Mouse (Mus musculus): ENCODE results near the gene Tmcc3. TPM values are rescaled to one million over a fixed set of nuclear protein-coding genes. Genes with fewer than 3 reads are reported as not detected.
A peak's percentile ranks its signal among the peaks of the same experiment; 100 is the strongest.
"Not testable (repeated sequence)": the region's sequence is repeated elsewhere in the genome, so short reads cannot be mapped to it uniquely, and the experiment has no call there.

Gene Tmcc3
- polyA plus RNA-seq, 1 experiment from 2014 or later: 17.5 TPM

DNA sequence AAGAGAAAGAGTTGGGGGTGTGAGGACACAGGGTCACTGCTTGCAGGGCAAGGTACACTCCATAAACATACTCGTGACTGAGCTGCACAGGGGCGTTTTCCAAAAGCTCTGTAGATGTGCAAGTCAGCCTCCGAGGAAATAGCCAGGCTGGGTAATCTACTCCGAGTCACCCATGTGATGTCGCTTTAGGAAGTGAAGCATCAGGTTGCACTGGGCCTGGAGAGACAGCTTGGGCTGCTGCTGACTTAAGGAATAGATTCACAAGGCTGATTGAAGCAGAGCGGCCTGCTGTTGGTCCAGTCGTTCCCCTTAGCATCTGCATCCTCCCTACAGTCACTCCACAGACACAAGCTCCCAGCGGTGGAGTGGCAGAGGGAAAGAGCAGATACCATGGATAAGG, 274.1 kb downstream of the Tmcc3 start:
- Histone ChIP-seq H3K4me1 (peaks cover 9% of the 10 kb centered on the region), H3K27me3 (no peaks in the 10 kb centered on the region), H3K27ac (no peak overlapping the region), H3K4me3 (no peak overlapping the region), H3K4me2 (no peak overlapping the region), H3K36me3 (peaks cover 16% of the 10 kb centered on the region), H3K9me3 (no peaks in the 10 kb centered on the region), H3K9ac (no peak overlapping the region)
- no peak for ATAC-seq (ENCODE audit: insufficient number of reproducible peaks, low FRiP score, low TSS enrichment, low read depth)
- 39% methylated on average over 8 of the region's 8 CpGs for WGBS

DNA sequence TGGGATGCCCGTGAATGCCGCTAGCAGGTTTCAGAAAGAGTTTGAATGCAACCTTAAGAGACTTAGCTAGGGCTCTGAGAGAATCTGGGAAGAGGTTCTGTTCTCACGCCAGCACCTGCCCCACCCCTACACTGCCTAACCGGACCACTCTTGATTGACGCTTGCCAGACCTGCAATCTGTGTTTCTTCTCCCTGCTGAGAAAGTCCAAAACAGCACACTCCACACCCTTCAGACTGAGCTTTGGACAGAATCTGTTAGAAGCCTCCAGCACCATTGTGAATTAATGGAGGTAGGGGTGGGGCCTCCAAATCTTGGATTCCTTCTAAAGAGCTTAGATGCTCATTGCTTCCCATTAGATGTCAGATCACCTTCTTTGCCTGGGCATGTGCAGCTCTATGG, 277.2 kb downstream of the Tmcc3 start:
- 70% methylated on average over 5 of the region's 5 CpGs for WGBS
- Histone ChIP-seq H3K27ac (no peak overlapping the region), H3K4me3 (no peak overlapping the region), H3K4me2 (no peak overlapping the region), H3K9me3 (no peaks in the 10 kb centered on the region), H3K27me3 (no peaks in the 10 kb centered on the region), H3K36me3 (peaks cover 13% of the 10 kb centered on the region), H3K4me1 (peaks cover 9% of the 10 kb centered on the region), H3K9ac (no peak overlapping the region)
- no peak for ATAC-seq (ENCODE audit: insufficient number of reproducible peaks, low FRiP score, low TSS enrichment, low read depth)

DNA sequence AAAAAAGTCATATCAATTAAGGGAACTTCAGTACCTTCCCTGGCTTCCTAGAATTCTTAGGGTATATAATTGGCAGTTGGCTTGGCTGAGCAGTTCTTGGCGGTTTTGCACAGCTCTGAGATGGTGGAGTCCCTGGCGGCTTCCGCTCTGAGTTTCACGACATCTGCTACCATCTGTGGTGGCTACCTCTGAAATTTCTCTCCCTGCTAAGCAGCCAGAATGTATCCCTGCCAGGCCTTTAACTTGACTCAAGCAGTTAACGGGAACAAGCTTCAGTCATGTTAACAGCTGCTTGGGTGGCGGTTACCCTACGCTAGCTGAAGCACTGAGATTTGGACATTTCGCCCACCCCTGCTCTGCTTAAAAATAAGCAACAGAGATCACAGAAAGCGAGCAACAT, 284.0 kb downstream of the Tmcc3 start:
- H3K36me3 ChIP-seq: no peaks in the 10 kb centered on the region
- H3K9me3 ChIP-seq: no peaks in the 10 kb centered on the region
- H3K4me2 ChIP-seq: no peak overlapping the region
- H3K27me3 ChIP-seq: no peaks in the 10 kb centered on the region
- no peak overlapping the region for H3K4me3 ChIP-seq
- no peak overlapping the region for H3K27ac ChIP-seq
- WGBS: 67% methylated on average over 9 of the region's 9 CpGs
- ATAC-seq (ENCODE audit: insufficient number of reproducible peaks, low FRiP score, low TSS enrichment, low read depth): no peak
- no peak overlapping the region for H3K9ac ChIP-seq
- 0 out of 2 replicates have a peak, but pooled peaks cover 4% of the 10 kb centered on the region for H3K4me1 ChIP-seq

DNA sequence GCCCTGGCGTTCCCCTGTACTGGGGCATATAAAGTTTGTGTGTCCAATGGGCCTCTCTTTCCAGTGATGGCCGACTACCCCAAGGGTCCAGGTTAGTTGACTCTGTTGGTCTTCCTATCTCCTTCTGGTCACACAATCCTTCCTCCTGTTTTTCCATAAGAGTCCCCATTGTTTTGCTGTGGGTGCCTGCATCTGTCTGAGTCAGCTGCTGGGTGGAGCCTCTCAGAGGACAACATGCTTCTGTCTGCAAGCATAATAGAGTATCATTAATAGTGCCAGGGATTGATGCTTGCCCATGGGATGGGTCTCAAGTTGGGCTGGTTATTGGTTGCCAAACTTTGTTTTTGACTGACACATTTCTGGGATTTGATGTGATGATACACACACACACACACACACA, 288.1 kb downstream of the Tmcc3 start:
- not testable (repeated sequence) for H3K4me1 ChIP-seq; H3K4me3 ChIP-seq; H3K4me2 ChIP-seq; H3K36me3 ChIP-seq; H3K27me3 ChIP-seq; ATAC-seq (ENCODE audit: insufficient number of reproducible peaks, low FRiP score, low TSS enrichment, low read depth); H3K27ac ChIP-seq; H3K9me3 ChIP-seq; H3K9ac ChIP-seq
- WGBS: 57% methylated on average over 2 of the region's 2 CpGs

DNA sequence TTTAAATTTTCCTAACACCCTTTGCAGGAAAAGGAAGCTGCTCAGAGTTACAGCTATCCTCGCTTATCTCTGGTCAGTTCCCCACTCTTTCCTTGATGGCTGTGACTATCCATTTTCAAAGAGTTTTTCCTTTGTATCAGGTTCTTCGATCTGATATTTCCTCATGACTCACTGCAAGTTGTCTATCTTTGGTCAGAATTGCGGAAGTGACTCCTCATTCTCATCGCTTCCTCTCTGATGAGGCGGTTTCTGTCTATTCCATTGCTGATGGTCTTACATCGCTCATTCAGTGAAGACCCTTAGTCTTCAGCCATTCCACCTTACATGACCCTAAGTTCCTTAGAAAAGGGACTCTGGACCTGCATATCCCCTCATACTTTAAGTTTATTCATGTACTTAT, 289.3 kb downstream of the Tmcc3 start:
- WGBS: 92% methylated on average over 6 of the region's 6 CpGs
- ATAC-seq (ENCODE audit: insufficient number of reproducible peaks, low FRiP score, low TSS enrichment, low read depth): no peak
- H3K9ac ChIP-seq: no peak overlapping the region
- no peak overlapping the region for H3K4me3 ChIP-seq
- no peaks in the 10 kb centered on the region for H3K9me3 ChIP-seq
- H3K27me3 ChIP-seq: no peaks in the 10 kb centered on the region
- H3K36me3 ChIP-seq: no peaks in the 10 kb centered on the region
- H3K27ac ChIP-seq: no peak overlapping the region
- H3K4me1 ChIP-seq: no peaks in the 10 kb centered on the region
- H3K4me2 ChIP-seq: no peak overlapping the region

DNA sequence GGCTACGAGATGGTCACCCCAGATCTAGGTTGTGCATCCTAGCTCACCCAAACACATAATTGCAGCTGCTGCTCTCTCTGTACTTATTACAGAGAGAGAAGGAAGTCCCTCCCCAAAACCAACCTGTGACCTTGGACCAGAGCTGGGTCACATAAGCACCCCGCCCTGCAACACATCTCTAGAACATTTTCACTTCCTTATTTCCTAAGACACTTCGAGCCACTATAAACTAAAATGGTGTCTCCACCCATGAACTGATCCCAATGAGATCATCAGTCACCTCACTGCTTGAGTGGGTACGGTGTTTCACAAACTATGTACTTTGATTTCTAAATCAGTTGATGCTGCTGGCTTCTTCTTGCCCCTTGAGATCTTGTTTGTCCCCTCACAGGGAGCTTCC, 293.7 kb downstream of the Tmcc3 start:
- Histone ChIP-seq H3K4me1 (no peaks in the 10 kb centered on the region), H3K4me2 (no peak overlapping the region), H3K9me3 (no peaks in the 10 kb centered on the region), H3K9ac (no peak overlapping the region), H3K27me3 (no peaks in the 10 kb centered on the region), H3K36me3 (no peaks in the 10 kb centered on the region), H3K4me3 (no peak overlapping the region), H3K27ac (no peak overlapping the region)
- WGBS: 79% methylated on average over 4 of the region's 4 CpGs
- no peak for ATAC-seq (ENCODE audit: insufficient number of reproducible peaks, low FRiP score, low TSS enrichment, low read depth)

DNA sequence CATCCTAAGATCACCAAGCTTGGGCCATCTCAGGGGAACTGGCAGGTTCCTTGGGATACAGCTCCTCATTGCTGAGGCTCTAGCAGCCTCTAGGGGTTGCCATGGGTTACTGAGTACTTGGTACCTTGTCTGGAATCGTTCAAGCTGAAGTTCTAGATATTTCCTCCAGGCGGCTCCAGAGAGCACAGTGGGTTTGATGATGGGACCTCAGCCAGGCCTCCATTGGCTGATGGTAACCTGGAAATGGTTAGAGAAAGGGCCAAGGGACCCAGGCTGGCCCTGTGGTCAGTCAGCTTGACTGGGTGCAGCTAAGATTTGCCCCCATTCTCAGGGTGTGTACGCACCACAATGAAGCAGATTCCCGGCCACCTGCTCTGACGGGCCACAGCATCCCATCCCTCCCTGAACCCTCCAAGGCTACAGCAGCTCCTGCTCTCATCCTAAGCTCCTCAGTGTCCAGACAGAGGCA, 297.6 kb downstream of the Tmcc3 start:
- Histone ChIP-seq H3K4me2 (no peak overlapping the region), H3K27me3 (no peaks in the 10 kb centered on the region), H3K9me3 (no peaks in the 10 kb centered on the region), H3K27ac (no peak overlapping the region), H3K4me3 (no peak overlapping the region), H3K4me1 (no peaks in the 10 kb centered on the region), H3K36me3 (no peaks in the 10 kb centered on the region), H3K9ac (no peak overlapping the region)
- 57% methylated on average over 5 of the region's 5 CpGs for WGBS
- ATAC-seq (ENCODE audit: insufficient number of reproducible peaks, low FRiP score, low TSS enrichment, low read depth): 0 out of 2 replicates have a peak, but pooled peaks have one; percentile 18

DNA sequence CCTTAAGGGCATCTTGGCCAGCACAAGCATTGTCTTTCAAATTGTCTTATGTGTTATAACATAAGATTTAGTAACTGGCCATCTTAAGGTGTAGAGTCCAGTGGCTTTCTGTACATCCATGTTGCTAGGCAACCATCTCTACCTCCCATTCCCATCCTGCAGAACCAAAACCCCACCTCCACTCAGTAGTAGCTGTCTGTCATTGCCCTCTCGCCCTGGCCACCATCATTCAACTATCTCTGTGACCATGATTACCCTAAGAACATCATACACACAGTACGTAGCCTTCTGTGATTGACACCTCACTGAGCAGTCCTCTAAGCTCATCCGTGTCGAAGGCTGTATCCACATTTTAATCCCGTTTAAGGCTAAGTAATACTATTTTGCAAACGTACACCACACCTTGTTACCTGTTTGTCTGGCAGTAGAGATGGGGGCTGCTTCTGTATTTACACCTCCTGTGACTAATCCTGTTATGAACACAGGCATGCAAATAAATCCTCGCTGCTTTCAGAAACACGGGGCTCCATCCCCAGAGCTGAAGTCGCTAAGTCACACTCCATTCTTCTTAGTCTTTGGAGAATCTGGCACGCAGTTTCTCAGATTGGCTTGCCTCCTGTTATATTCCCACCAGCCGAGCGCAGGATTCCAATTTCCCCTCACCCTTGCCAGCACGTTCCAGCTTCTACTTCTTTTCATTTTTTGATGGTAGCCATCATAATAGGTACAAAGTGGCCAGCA, 299.6 kb downstream of the Tmcc3 start:
- no peak overlapping the region for H3K4me2 ChIP-seq
- WGBS: 70% methylated on average over 13 of the region's 13 CpGs
- H3K27ac ChIP-seq: no peak overlapping the region
- no peak overlapping the region for H3K9ac ChIP-seq
- no peak for ATAC-seq (ENCODE audit: insufficient number of reproducible peaks, low FRiP score, low TSS enrichment, low read depth)
- no peaks in the 10 kb centered on the region for H3K9me3 ChIP-seq
- H3K4me3 ChIP-seq: no peak overlapping the region
- no peaks in the 10 kb centered on the region for H3K4me1 ChIP-seq
- H3K36me3 ChIP-seq: no peaks in the 10 kb centered on the region
- H3K27me3 ChIP-seq: no peaks in the 10 kb centered on the region

DNA sequence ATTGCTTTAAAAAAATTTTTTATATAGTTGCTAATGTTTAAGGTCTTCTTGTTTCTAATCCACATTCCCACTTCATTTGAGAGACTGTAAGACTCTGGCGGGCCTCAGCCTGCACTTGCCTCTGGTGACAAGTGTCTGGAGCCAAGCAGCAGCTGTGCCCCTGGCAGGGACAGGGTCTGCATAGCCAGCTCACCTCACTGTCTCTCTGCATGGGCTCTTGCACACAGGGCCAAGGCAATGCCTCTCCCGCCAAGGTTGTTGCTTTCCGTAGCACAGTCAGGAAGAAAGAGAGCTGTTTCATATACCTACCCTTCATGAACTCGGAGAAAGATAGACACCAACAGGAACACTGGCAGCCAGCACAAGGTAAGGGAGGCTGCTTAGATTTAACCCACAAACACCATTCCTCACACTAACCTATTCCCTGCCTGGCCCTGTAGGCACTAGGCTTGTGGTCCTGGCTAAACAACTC, 300.3 kb downstream of the Tmcc3 start:
- Histone ChIP-seq H3K4me3 (no peak overlapping the region), H3K27ac (no peak overlapping the region), H3K9me3 (no peaks in the 10 kb centered on the region), H3K27me3 (no peaks in the 10 kb centered on the region), H3K4me1 (no peaks in the 10 kb centered on the region), H3K9ac (no peak overlapping the region), H3K4me2 (no peak overlapping the region), H3K36me3 (no peaks in the 10 kb centered on the region)
- ATAC-seq (ENCODE audit: insufficient number of reproducible peaks, low FRiP score, low TSS enrichment, low read depth): no peak
- WGBS: 76% methylated on average over 4 of the region's 4 CpGs

DNA sequence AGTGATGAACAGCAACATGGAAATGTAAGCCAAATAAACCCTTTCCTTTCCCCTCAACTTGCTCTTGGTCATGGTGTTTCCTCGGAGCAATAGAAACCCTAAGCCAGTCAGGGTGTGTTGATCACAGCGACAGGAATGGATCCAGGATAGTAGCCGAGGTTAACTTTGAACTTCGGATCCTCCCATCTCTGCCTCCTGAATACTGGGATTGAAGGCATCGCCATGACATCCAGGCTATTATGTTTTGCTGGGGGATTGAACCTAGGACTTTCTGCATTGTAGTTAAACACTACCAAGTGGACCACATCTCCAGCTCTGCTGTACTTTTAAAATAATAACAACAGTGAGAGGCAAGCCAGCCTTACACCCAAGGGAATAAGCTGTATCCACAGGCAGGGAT, 307.8 kb downstream of the Tmcc3 start:
- no peak for ATAC-seq (ENCODE audit: insufficient number of reproducible peaks, low FRiP score, low TSS enrichment, low read depth)
- Histone ChIP-seq H3K9ac (no peak overlapping the region), H3K36me3 (no peaks in the 10 kb centered on the region), H3K27me3 (peaks cover 20% of the 10 kb centered on the region; the same call in 1 of the 2 replicates), H3K27ac (no peak overlapping the region), H3K4me3 (no peak overlapping the region), H3K4me1 (peaks cover 16% of the 10 kb centered on the region; the same call in 1 of the 2 replicates), H3K9me3 (no peaks in the 10 kb centered on the region), H3K4me2 (no peak overlapping the region)
- WGBS: 92% methylated on average over 5 of the region's 5 CpGs

DNA sequence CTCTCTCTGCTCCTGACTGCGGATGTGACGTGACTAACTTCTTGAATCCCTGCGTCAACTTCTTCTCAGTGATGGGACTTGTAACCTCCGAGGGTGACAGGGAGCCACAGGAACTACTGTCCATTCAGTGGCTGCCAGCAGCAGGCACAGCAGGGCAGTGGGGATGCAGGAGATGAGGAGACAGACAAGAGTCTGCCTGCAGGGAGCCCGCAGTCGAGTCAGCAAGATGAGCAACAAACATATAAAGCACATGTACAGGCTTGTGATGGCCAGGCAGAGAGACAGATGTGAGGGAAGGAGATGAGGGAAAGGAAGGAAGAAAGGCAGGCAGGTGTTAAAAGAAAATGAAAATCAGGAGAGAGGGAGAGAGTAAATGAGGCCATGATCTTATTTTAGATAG, 308.8 kb downstream of the Tmcc3 start:
- Histone ChIP-seq H3K9me3 (no peaks in the 10 kb centered on the region), H3K4me3 (no peak overlapping the region), H3K4me1 (peaks cover 16% of the 10 kb centered on the region; the same call in 1 of the 2 replicates), H3K36me3 (no peaks in the 10 kb centered on the region), H3K4me2 (no peak overlapping the region), H3K27me3 (peaks cover 20% of the 10 kb centered on the region; the same call in 1 of the 2 replicates), H3K9ac (no peak overlapping the region), H3K27ac (no peak overlapping the region)
- ATAC-seq (ENCODE audit: insufficient number of reproducible peaks, low FRiP score, low TSS enrichment, low read depth): no peak
- 66% methylated on average over 6 of the region's 6 CpGs for WGBS

DNA sequence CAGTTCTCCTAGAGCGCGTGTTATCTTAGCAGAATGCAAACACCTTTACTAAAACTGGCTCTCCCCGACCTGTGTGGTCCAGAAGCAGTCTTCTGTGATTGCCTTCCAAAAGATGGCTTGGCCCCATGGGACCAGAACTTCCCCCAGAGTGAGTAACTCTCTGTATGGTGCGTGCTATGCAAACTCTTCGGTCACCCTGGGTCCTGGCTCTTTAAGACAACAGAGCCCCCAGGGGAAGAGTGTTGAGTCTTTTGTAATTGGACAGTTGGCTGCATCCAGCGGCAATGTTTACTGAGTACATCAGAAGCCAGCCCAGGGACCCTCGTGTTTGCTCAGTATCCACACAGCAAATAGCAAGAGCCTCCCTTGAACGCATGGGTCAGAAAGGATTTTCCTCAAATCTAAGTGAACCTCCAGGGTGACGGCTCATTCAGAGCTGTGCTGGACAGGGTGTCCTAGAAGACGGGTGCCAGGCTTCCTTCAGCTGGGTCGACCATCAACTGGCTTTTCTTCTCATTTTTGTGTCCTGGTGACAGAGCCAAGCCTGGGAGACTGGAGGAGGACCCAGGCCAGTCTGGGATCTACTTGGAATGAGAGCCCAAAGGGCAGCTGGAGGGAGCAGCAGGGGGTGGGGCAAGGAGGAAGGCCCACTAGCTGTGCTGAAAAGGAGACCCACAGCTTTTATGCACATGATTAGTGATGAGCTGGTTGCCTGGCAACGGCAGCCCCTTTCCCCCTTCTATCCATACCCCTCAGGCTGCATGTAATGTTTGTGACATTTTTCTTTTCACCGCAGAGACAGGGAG, 309.9 kb downstream of the Tmcc3 start:
- no peak for ATAC-seq (ENCODE audit: insufficient number of reproducible peaks, low FRiP score, low TSS enrichment, low read depth)
- no peak overlapping the region for H3K27ac ChIP-seq
- no peaks in the 10 kb centered on the region for H3K9me3 ChIP-seq
- H3K9ac ChIP-seq: no peak overlapping the region
- H3K27me3 ChIP-seq: peaks cover 20% of the 10 kb centered on the region; the same call in 1 of the 2 replicates
- WGBS: 12% methylated on average over 13 of the region's 13 CpGs
- H3K4me1 ChIP-seq: peaks cover 16% of the 10 kb centered on the region; the same call in 1 of the 2 replicates
- no peak overlapping the region for H3K4me2 ChIP-seq
- H3K4me3 ChIP-seq: no peak overlapping the region
- no peaks in the 10 kb centered on the region for H3K36me3 ChIP-seq

Measured in limb, embryonic 15.5 days (tissue).